Mouse (Mus musculus) heart, adult 2 months (tissue): ENCODE results near the gene Hs3st1.

Experiments
- CTCF ChIP-seq: fragments of 200-600 bp; IDR thresholded peaks from 2 replicates; pipeline ENCODE4 v1.8.1; 2022; ENCODE audit warnings: antibody characterized with exemption, mild to moderate bottlenecking, moderate library complexity
- EP300 ChIP-seq: fragments of 200-500 bp; IDR thresholded peaks from 2 replicates; pipeline ENCODE4 v1.6.1; 2011; ENCODE audit warnings: low read depth, low read length, control low read depth; ENCODE audit not compliant: insufficient read depth
- POLR2A ChIP-seq: fragments of 200-500 bp; IDR thresholded peaks from 2 replicates; pipeline ENCODE4 v1.6.1; 2011; ENCODE audit warnings: mild to moderate bottlenecking, low read depth, low read length, control low read depth; ENCODE audit not compliant: insufficient read depth

GRCm38 (mm10) chr5:39612240-39612639, 143.0 kb downstream of the Hs3st1 start:
- TF ChIP-seq CTCF: no peak
- no peak for TF ChIP-seq EP300
- TF ChIP-seq POLR2A: no peak
